Mouse (Mus musculus) central nervous system, embryonic 18 days (tissue): ENCODE data around the gene Prss8. TPM values are rescaled to one million over a fixed set of nuclear protein-coding genes. Genes with fewer than 3 reads are reported as not detected.

ENCODE experiments used
- polyA plus RNA-seq: library from polyadenylated mRNA; depleted of rRNA; stranded (reverse); fragments of >200 nt; gene quantifications from 2 replicates; pipeline ENCODE4 v1.2.3, GENCODE M21; 2012; rRNA removed

Prss8 gene
- 0.57 and 1.2 TPM in 2 replicates for polyA plus RNA-seq

GRCm38 (mm10) chr7:127929923-127930322 is at the start of gene Prss8:
Prss8 (minus strand) TSS chr7:127930104.

GRCm38 (mm10) chr7:127967004-127967921 is 37.4 kb upstream of the Prss8 start, which contains the start of gene Fus:
Fus (plus strand) TSS chr7:127967457.

GRCm38 (mm10) chr7:127946470-127947023 is 16.6 kb upstream of the Prss8 start, which contains the start of gene Prss36:
Prss36 (minus strand) TSS chr7:127946725.

GRCm38 (mm10) chr7:127912190-127912871 is 17.6 kb downstream of the Prss8 start, which contains the start of gene Kat8:
Kat8 (plus strand) TSS chr7:127912516.

GRCm38 (mm10) chr7:127903971-127904796 is 25.7 kb downstream of the Prss8 start, which contains the start of gene Bckdk:
Bckdk (plus strand) TSS chr7:127904082.

GRCm38 (mm10) chr7:127895442-127895841 is 34.5 kb downstream of the Prss8 start, which contains the start of the genes Gm21974 and Vkorc1:
Gm21974 (minus strand) TSS chr7:127895454.
Vkorc1 (minus strand) TSS chr7:127895617.

GRCm38 (mm10) chr7:127890798-127891197 is 39.1 kb downstream of the Prss8 start, which contains the start of gene Prss53:
Prss53 (minus strand) TSS chr7:127890970.

GRCm38 (mm10) chr7:127876467-127877348 is 53.2 kb downstream of the Prss8 start, which contains the start of gene Zfp668:
Zfp668 (minus strand) TSS chr7:127876828.

GRCm38 (mm10) chr7:127876041-127876466 is 53.9 kb downstream of the Prss8 start, which contains the start of gene Zfp646:
Zfp646 (plus strand) TSS chr7:127876221.

Other genes starting within 250 kb of the Prss8 start
- 55.6 and 57.5 TPM in 2 replicates for gene Bcl7c, start 221.2 kb downstream of the Prss8 start, polyA plus RNA-seq
- gene Ctf1, start 217.4 kb downstream of the Prss8 start, polyA plus RNA-seq, result 10.1 and 11.8 TPM in 2 replicates
- gene Ctf2, start 197.9 kb downstream of the Prss8 start, polyA plus RNA-seq, result not detected in 2 replicates
- gene Fbxl19, start 185.6 kb downstream of the Prss8 start, polyA plus RNA-seq, result 122 and 135 TPM in 2 replicates
- gene Orai3, start 160.3 kb downstream of the Prss8 start, polyA plus RNA-seq, result 9.1 and 11.1 TPM in 2 replicates
- 9.1 and 11.1 TPM in 2 replicates for gene Setd1a, start 153.4 kb downstream of the Prss8 start, polyA plus RNA-seq
- 0.20 and 0.35 TPM in 2 replicates for gene Gm49388, start 144.5 kb downstream of the Prss8 start, polyA plus RNA-seq
- gene Hsd3b7, start 129.5 kb downstream of the Prss8 start, polyA plus RNA-seq, result 12.5 and 14.7 TPM in 2 replicates
- gene Stx4a, start 105.8 kb downstream of the Prss8 start, polyA plus RNA-seq, result 43.4 and 52.4 TPM in 2 replicates
- 104 and 129 TPM in 2 replicates for gene Stx1b, start 105.6 kb downstream of the Prss8 start, polyA plus RNA-seq
- gene Zfp646, start 53.9 kb downstream of the Prss8 start, polyA plus RNA-seq, result 16.3 and 17.3 TPM in 2 replicates
- gene Zfp668, start 53.3 kb downstream of the Prss8 start, polyA plus RNA-seq, result 14.1 and 18.4 TPM in 2 replicates
- gene Prss53, start 39.1 kb downstream of the Prss8 start, polyA plus RNA-seq, result 2.9 and 3.0 TPM in 2 replicates
- gene Gm21974, start 34.6 kb downstream of the Prss8 start, polyA plus RNA-seq, result not detected in 2 replicates
- 68.8 and 78.8 TPM in 2 replicates for gene Vkorc1, start 34.5 kb downstream of the Prss8 start, polyA plus RNA-seq
- 44.6 and 48.7 TPM in 2 replicates for gene Bckdk, start 26.0 kb downstream of the Prss8 start, polyA plus RNA-seq
- 48.7 and 49.7 TPM in 2 replicates for gene Kat8, start 17.6 kb downstream of the Prss8 start, polyA plus RNA-seq
- gene Prss36, start 16.6 kb upstream of the Prss8 start, polyA plus RNA-seq, result 14.2 and 14.7 TPM in 2 replicates
- 556 and 596 TPM in 2 replicates for gene Fus, start 37.4 kb upstream of the Prss8 start, polyA plus RNA-seq
- 4.5 and 7.3 TPM in 2 replicates for gene Pycard, start 63.8 kb upstream of the Prss8 start, polyA plus RNA-seq
- 0.53 and 3.0 TPM in 2 replicates for gene Trim72, start 73.8 kb upstream of the Prss8 start, polyA plus RNA-seq
- 1.1 and 1.7 TPM in 2 replicates for gene Itgam, start 132.5 kb upstream of the Prss8 start, polyA plus RNA-seq
- not detected in 2 replicates for gene Gm49368, start 132.6 kb upstream of the Prss8 start, polyA plus RNA-seq
- 0.09 and 0.10 TPM in 2 replicates for gene Itgax, start 199.4 kb upstream of the Prss8 start, polyA plus RNA-seq
- 0.13 and 0.20 TPM in 2 replicates for gene Itgad, start 224.3 kb upstream of the Prss8 start, polyA plus RNA-seq